Mouse (Mus musculus) heart, postnatal 0 days (tissue): ENCODE measurements at regions not wholly inside any gene's neighbourhood (a gene's known extent, or its start where the extent isn't known, plus 50 kb on each side); places are given as distances from the start of the nearest gene placed in this dataset.

Experiments used
- CTCF ChIP-seq: IDR thresholded peaks from 2 replicates; pipeline ENCODE4 v1.5.1; 2016; ENCODE audit warnings: antibody characterized with exemption, control low read depth, low read depth
- EP300 ChIP-seq: IDR thresholded peaks from 2 replicates; pipeline ENCODE4 v1.6.1; 2016; ENCODE audit warnings: antibody characterized with exemption, low read depth

DNA sequence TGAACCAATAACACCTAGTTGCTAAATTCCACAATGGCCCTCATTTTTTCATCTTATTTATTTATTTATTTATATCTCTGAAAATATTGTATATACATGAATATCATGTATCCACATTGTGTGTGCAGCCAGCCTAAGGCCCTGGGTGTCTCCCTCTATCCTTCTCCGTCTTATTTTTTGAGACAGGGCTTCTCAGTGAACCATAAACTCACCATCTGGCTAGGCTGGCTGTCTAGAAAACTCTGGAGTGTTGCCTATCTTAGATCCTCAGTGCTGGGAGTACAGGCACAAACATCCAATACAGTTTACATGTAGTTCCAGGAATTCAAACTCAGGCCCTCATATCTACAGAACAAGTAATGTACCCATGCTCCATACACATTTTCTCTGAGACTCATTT is 139.7 kb upstream of the Chrm2 start:
- TF ChIP-seq CTCF (no peak), EP300 (no peak)
